Mouse (Mus musculus) thymus, postnatal 36 days (tissue): Measurements from ENCODE around the gene Cstf1.

Experiments
- DNase-seq, 2 experiments: peaks; one replicate each; pipeline ENCODE4 v3.0.0; 2022; ENCODE audit warnings: mixed read lengths in 2 of 2

The Cstf1 gene

DNA sequence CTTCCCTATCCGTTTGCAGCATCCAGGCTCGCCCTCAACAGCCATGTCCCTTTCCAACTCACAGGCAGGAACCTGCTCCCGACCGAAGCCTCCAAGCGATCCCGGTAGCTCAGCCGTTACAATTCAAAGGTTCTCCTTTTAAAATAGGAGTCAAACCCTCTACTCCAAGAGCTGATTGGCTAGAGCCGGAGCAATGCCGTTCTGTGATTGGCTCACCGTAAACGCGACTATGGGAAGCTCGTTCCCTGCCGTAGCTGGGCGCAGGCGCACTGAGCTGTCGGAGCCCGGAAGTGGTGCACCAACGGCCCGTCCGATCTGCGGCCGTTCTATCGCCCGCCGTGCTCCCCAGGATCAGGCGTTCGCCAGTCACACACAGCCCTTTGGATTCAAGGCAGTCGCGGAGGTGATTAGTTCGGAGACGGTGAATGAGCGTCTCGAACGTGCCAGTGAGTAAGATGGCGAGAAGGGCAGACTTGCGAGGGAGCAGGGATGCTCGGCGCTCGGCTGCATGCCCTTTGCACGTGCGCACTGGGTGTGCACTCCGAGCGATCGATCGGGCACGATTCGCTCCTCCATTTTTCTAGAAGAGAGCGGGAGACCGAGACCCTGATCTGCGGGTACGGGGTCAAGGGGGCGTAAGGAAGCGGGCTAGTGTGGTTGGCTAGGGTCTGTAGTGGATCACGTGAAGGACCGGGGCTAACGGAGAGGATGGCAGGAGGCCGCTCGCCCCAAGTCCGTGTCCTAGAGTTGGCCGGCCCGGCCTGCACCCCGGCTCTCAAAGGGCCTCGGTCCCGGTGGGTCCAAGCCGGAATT is at the start of gene Cstf1, which contains the start of gene Aurka:
Cstf1 (plus strand) TSS at position 271 of the 813 bp plus-strand sequence.
Aurka (minus strand) TSS at position 125 of the 813 bp plus-strand sequence.
- DNase-seq: peak; percentile 93 to 94

DNA sequence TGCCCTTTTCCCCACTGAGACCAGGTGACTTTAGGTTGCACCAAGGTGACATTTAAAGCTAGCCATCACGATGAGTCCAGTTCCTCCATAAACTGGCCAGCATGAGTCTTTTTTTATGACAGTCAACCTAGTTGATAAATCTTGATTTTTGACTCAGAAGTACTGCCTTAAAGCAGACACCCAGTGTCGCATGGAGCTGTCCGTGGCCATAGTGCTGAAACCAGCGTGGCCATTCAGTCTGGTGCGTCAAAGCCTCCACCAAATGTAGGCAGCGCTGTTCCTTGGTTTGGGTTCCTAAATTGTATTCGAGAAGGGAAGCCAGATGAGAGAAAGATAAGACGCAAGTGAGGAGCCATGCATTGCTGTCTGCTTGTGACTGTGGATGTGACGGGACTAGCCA is 49.6 kb upstream of the Cstf1 start:
- DNase-seq: peak; percentile 24 to 33

DNA sequence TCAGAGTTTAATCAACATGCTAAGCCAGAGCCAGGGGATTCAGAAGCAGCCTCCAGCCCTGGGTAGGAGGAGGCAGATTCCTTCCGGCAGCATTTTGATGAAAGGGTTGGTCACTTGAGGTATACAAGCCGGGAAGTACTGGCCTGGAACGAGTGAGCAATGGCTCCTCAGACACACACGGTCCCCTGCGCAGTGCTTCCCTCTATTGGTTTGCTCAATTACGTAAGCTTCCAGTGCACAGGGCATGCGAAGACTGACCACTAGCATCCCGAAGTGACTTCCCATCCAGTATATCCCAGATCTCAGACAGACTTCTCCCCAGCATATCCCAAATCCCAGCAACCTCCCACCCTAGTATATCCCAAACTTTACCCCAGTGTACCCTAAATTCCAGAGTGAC is 42.2 kb upstream of the Cstf1 start:
- no peak for DNase-seq

DNA sequence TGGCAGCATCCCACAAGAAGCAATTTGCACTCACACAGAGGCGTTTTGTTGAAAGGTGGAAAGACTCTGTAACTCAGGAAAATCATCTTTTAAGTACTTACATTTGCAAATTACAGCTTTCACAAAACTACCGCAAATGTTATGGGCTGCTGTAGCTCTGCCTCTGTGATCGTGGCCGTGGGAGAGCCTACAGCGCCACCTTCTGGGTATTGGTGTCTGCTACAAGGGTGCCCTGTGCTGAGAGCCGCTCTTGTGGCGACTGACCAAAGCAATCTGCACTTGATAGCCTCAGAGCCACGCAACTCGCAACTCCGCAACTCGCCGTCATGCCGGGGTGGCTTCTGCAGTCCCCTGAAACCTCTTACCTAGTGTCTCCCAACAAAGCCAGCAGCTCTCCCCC is 41.3 kb upstream of the Cstf1 start:
- DNase-seq: peak in 1 of 2 experiments; percentile 11

DNA sequence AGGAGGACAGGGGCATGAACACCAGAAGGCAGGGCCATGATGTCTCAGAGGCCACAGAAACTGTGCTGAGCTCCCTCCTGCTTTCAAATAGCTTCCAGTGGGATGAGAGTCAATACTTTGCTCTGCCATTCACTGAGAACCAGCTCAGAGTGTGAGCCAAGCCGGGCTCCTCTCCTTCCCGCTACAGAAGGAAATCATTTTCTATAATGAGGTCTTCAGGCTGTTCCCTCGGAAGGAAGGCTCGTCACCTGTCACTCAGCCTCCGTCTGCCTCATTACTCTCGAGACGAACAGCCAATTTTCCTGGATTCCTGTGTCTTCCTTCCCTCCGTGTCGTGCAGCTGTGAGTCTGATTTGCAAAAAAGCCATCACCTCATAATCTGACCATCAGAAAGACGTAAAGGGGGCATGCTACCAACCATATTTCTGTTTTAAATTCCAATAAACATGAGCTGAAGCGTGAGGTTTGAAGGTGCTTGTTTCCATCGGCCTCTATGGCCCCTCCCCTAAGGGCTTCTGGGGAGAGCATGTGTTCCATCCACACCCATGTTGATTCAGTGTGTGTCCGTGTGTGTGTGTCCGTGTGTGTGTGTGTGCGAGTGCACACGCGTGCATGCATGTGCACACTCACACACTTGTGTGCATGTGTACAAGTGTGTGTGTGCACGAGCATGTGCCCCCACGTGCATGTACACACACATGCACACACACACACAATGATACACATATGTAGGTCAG is 32.1 kb upstream of the Cstf1 start:
- no peak for DNase-seq

DNA sequence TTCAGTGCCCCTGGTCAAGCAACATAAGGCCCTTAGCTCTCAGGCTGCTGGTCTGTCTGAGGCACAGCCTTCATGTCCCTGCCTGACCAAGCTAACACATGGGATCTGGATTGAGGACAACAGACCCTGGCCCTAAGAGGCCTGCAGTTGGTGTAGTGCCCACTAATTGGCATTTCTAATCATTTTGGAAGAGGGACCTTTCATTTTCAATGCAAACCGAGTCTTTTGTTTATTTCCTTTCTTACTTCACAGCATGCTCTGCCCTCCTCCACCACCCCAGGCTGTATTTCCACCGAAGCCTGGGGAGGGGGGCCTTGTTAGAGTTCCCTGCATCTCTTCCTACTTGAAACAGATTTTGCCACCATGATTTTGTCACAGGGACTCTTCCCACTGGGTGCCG is 29.5 kb upstream of the Cstf1 start:
- DNase-seq: no peak

DNA sequence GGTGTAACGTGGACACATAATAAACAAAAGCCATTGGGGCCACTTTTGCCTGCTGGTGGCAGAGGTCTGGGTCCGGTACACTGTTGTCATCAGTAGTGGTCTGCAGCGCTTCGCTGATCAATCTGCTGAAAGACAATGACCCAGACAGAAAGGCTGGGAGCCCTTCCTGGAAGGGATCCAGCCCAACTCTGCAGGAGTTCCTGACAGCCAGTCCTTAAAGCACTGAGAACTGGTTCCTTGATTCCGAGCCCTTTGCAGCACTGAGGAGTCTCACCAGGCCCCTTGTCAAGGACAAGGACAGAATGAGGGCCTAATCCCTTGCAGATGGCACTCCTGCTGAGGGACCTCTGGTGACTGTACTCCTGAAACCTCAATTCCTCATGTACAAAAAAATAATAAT is 28.9 kb upstream of the Cstf1 start:
- no peak for DNase-seq

DNA sequence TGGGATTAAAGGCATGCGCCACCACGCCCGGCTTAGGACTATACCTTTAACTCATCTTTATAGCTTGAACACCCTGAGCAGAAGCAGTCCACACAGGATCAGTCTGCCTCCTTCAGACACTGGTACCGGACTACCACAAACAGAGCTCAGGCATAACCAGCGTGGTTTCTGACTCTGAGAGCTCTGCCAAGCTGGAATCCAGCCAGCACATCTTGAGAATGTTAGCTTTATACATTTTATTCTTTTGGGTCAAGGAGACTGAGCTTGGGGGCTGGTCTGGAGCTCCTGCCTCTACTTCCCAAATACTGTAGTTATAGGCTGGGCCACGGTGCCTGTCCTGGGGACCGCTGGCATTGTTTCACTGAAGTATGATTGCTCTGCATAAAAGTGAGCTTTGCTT is 26.7 kb upstream of the Cstf1 start:
- DNase-seq: no peak

DNA sequence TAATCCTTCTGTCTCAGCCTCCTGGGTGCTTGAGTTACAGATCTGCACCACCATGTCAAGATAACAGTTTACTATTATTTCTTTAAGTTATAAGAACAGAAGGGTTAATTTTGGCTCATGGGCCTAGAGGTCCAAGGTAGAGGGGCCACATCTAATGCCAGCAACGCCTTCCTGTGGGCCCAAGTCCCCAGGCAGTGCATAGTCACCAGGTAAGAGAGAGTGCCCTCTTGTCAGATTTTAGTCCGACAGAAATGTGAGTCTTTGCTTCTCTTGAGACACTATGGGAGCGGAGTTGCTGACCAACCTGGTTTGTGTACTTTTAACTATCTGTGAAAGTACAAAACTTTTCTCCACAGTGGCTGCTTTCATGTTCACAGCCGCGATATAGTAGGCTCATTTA is 25.8 kb upstream of the Cstf1 start:
- DNase-seq: no peak

DNA sequence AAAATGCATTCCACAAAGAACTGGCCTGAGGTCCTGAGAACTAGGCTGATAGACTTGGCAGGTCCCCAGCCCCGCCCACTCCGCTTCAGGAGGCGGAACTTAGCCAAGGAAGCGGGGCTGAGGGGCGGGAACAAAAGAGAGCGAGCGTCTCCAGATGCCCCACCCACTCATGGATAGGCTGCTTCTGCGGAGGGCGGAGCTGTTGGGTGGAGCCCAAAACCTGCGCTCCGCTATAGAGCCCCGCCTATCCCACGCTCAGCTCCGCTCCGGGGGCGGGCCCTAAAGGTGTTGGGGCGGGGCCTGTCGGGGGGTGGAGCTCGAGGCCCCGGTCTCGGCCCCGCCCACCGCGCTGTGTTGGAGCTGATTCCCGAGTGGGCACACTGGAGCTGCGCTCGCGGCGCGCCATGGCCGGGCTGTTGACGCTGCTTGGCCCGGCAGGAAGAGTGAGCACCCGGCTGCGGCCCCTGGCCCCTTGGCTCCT is 25.2 kb upstream of the Cstf1 start, which contains the start of gene Fam210b:
Fam210b (plus strand) TSS at position 308 of the 481 bp plus-strand sequence.
- DNase-seq: peak; percentile 89 to 95

DNA sequence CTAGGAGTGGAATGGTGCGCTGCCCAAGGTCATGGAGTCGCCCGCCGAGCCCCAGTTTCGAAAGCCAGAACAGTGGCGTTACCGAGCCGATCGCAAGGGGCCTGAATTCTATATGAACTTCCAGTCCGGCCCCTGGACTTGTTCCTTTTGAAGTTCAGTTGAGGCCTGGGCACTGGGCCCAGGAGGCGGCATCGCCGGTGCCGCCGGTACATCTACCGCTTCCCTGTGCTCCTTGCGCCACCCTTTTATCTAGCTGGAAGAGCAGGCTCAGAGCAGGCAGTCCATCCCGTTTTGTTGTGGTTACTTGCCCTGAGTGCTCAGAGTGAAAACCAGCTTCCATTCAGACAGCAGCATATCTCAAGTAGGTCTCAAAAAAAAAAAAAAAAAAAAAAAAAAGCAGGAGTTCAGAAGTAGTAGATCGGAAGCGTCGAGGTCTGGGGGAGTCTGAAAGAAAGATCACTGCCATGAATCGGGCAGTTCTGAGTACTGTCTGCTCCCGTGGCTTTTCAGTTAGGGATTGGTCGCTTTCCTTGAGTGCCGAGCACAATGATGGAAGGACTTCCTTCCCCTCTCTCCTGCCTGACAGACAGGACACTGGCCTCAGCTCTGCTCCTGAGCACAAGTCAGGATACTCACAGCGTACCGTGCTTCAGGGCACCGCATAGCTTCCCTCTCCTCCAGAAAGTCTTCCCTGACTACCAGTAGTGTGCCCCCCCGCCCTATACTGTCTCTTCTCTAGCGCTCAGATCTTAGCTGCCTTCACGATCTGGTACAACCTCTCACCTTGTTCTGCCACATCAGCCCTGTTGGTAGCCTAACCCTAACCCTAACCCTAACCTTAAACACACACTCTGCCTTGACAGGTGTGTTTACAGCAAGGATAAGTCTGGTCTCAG is 24.2 kb upstream of the Cstf1 start:
- peak in 1 of 2 experiments; percentile 6 for DNase-seq

DNA sequence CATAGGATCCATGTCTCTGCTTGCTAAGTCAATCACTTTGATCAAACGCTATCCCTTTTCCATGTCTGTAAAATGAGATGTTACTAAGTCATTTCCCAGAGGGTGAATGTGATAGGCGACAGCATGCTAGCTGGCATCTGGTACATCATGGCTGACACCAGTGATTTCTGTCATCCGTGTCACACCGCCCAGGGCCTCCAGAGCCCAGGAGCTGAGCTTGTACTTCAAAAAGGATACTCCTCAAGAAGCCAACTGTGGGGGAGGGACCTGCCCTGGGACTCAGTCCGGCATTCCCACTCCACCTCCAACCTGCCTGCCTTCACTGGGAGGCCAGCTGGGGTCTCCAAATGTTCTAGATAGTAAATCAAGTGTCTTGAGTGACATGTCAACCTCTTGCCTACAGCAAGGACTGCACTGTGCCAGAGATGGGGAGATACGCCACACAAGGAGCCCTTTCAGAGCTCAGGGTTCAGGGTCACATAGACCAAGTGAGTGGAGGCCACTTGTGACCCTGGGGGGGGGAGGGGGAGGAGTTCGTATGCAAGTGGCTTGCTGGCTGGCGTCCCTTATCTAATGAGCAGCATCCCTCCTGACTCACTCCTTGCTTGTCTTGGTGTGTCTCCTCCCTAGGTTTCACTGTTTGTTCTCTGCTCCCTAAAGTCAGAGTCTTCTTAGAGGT is 23.4 kb upstream of the Cstf1 start:
- peak in 1 of 2 experiments; percentile 10 for DNase-seq

DNA sequence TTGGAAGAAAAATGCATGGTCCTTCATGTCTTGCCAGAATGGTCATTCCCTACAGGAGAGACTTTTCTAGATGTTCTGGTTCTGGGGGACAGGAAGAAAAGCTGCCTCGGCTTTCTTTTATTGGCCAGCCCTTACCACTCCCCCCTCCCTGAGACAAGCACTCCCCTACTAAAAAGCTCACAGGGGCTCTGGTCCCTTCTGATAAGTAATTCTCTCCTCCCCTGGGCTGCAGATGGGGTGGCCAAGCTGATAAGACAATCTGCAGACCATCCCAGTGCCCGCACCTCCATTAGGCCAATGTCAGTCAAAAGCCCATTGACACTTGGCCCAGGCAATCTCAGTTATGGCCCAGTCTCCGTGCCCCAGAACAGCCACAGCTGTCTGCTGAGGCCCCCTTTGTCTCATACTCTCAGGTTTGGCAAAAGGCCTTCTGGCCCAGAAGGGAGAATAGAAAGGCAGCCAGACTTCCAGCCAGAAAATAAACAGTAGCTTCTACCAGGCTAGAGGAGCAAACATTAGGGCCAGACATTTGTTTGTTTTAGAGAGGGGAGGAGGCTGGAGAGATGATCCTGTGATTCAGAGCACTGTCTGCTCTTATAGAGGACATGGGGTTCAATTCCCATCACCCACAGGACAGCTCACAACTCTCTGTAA is 22.1 kb upstream of the Cstf1 start:
- DNase-seq: no peak

DNA sequence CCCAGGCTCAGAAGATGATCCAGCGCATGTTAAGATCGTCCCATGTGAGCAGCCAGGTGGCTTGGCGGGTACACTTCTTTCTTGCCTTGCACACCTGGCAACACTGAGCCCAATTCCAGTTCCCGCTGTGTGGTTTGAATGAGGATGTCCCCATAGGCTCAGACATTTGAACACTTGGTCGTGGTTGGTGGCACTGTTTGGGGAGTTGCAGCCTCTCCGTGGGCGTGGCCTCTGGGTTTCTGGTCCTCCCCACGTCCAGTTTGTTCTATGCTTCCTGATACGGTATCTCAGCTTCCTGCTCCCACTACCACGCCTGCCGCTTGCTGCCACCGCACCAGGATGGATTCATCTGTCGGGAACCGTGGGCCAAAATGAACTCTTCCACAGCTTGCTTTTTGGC is 20.7 kb upstream of the Cstf1 start:
- no peak for DNase-seq

DNA sequence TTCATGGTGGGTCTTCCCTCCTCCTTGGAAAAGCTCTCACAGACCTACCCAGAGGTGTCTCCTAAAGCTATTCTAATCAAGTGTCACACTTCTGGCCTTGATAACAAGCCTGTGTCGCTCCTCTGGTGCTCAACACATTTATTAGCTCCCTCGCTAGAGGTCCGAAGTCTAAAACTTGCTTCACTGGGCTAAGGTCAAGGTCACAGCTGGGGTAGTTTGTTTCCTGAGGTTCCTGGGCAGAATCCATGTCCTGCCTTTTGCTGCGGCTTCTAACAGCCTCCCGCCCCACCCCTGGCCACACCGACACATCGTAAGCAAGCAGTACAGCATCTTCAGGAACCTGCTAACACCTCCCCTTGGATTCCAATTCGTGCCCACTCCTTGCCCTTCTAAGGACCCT is 19.7 kb upstream of the Cstf1 start:
- DNase-seq: no peak

DNA sequence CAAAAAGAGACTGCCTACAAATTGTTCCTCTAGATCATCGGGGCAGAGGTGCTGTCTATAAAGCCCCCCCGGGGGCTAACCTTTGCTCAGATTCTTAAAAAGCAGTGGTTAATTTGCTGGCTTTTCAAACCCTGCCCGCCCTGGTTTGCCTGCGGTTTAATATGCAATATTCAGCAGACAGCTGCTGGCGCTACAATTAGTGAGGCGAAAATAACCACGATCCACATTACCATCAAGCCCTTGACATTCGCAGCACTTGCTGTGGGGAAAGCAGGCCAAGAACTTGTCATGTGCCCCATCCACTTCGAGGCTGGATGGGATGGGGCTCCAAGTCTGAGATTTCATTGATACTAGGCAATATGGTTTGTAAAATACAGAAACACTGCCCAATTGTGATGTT is 17.3 kb upstream of the Cstf1 start:
- DNase-seq: no peak

DNA sequence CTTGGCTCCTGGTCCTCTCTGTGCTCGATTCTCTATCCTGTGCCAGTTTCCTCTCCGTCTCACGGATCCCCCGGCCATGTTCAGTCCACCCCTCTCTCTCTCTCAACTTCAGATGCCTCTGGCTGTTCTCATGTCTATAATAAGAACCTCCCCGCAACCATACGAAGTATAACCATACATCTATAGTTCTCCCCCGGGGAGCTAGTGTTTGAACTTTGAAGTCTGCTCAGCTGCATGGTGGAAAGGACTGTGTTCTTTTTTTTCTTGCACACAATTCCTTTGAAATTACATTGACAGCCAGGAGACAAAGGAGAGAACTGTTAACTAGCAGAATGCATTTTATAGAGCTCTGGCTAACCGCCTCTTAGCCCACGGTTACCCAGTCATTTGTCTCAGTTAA is 15.7 kb upstream of the Cstf1 start:
- no peak for DNase-seq

DNA sequence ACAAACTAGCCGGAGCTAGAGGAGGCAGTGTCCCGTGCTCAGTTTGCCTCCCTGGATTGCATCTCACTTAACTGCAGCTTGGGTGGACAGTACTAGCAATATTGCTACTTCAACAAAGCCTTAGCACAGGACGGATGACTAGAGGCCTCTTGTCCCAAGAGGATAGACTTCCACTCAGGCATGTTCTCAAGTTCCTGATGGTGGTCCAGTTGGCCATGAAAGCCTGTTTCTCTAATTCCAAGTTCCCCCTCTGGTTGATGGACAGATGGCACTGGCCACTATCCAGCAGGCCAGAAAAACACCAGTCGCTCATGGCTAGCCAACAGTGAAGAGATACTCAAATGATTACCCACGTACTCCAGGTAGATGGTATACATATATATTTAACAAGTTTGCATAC is 14.6 kb upstream of the Cstf1 start:
- DNase-seq: no peak

DNA sequence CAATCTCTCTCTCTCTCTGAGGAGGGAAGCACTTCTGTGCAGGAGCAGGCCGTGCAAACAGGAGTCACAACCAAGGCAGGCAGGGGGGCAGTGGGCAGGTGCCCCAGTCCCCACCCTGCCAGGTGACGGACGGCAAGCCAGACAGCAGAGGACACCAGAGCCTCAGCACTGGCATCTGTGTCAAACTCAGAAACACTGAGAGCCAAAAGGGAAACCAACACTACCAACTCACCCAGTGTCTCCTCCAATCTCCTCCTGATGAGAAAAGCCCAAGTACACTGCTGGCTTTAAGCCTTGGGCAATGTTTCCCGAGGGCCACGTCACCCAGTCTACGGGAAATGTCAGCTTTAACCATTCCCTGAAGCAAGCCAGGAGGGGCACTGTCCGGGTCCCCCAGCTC is 7.3 kb upstream of the Cstf1 start:
- DNase-seq: no peak

DNA sequence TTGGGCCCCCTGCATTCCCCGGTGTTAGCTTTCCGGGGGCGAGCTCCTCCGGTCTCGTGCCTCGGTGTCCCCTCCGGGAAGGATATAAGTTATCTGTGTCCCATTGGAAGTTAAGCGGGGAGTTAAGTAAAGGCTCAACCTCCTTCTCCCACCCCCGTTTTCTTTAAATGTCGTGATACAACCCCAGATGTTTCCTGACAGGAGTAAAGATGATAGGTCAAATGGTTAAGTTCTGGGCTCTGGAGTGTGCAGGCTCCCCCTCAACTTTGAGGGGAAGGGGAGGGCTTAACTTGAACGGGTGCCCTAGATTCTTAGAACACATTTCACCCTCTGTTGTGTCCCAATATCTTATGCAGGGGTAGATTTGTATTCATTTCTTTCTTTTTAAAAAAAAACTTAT is 777 bp downstream of the Cstf1 start:
- no peak for DNase-seq

DNA sequence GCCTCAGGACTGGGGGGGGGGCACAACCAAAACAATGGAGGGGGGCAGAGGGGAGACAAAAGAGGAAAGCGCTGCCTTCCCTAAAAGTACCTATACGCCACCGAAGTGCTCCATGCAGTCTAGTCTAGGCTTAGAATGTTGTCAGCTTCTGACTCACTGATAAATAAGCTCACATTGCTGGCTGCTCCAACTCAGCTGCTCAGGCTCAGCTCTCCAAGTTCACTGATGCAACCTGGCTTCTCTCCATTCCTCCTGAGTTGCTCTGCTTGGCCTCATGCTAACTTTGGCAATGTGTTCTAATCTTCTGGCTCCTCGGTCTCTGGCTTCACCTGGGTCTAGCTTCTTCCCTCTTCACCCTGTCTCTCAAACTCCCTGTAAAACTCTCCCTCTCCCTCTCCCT is 6.1 kb downstream of the Cstf1 start:
- DNase-seq: no peak

DNA sequence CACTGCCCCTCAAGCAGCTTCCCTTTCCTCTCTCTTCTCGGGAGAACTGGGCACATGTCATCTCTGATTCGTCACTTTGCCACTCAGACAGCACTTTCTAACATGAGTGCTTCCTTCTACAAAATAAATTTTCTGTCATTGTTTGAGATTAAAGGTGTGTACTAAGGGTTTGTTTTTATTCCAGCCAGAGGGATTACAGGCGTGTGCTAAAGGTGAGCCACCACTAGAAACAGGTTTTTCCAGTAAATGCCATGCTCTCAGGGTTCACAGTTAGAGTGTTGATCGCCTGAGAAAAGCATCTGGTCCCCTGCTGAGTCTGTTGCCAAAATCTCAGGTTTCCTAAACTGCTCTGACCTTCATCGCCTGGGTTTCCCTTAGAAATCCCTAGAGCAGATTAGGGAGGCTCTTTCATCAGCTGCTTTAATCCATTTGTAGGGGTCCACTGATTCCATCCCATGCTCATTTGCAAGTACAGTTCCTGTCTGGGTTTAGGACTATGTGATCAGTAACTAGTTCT is 6.6 kb downstream of the Cstf1 start:
- DNase-seq: no peak
